Mouse (Mus musculus) forebrain, embryonic 11.5 days (tissue): ENCODE data around the gene Nfatc2. TPM values are rescaled to one million over a fixed set of nuclear protein-coding genes. Genes with fewer than 3 reads are reported as not detected.

Source experiments
- ATAC-seq: fragments of 200-750 bp; cut with Nextera tagmentation; replicated peaks from 2 replicates; pipeline ENCODE4 v1.8.0; 2017; ENCODE audit warnings: moderate TSS enrichment; ENCODE audit not compliant: low FRiP score
- DNase-seq: peaks from one replicate; pipeline ENCODE4 v3.0.0-alpha.2; 2017; ENCODE audit warnings: low spot score
- H3K27ac ChIP-seq: fragments of 300-500 bp; sonication (generic); 2 replicates; pipeline ENCODE4 v1.5.1; 2014; ENCODE audit warnings: low read depth, low read length
- H3K27me3 ChIP-seq: fragments of 300-500 bp; sonication (generic); 2 replicates; pipeline ENCODE4 v1.6.1; 2014; ENCODE audit warnings: mild to moderate bottlenecking, low read length, mixed read lengths; ENCODE audit not compliant: control insufficient read depth, insufficient read depth
- H3K36me3 ChIP-seq: fragments of 300-500 bp; sonication (generic); 2 replicates; pipeline ENCODE4 v1.6.1; 2014; ENCODE audit warnings: mild to moderate bottlenecking, low read length, moderate library complexity, mixed read lengths; ENCODE audit not compliant: control insufficient read depth, insufficient read depth
- H3K4me1 ChIP-seq: fragments of 300-500 bp; sonication (generic); replicated peaks from 2 replicates; pipeline ENCODE4 v1.6.1; 2014; ENCODE audit warnings: low read length, mixed read lengths; ENCODE audit not compliant: control insufficient read depth, insufficient read depth
- H3K4me2 ChIP-seq: fragments of 300-500 bp; sonication (generic); 2 replicates; pipeline ENCODE4 v1.6.1; 2014; ENCODE audit warnings: low read depth, mild to moderate bottlenecking, low read length, moderate library complexity, mixed read lengths; ENCODE audit not compliant: severe bottlenecking
- H3K4me3 ChIP-seq: fragments of 300-500 bp; sonication (generic); 2 replicates; pipeline ENCODE4 v1.5.1; 2014; ENCODE audit warnings: low read depth, low read length
- H3K9ac ChIP-seq: fragments of 300-500 bp; sonication (generic); 2 replicates; pipeline ENCODE4 v1.6.1; 2014; ENCODE audit warnings: low read length
- H3K9me3 ChIP-seq: fragments of 300-500 bp; sonication (generic); 2 replicates; pipeline ENCODE4 v1.6.1; 2016; ENCODE audit warnings: low read length, mixed read lengths; ENCODE audit not compliant: control insufficient read depth
- WGBS: fragments of 180-500 bp; shearing (Covaris S2); extraction: QIAGEN DNeasy Blood & Tissue Kit; methylation state at CpG from one replicate; pipeline ENCODE4 v1.1.7; 2014; 5-methylcytosine and 5-hydroxymethylcytosine counted together
- polyA plus RNA-seq: library from polyadenylated mRNA; unstranded; fragments of >200 nt; fragmentation: Nextera tagmentation; extraction: Ambion mirVana; gene quantifications from 2 replicates; pipeline ENCODE4 v1.2.1, GENCODE M21; 2014

Nfatc2 gene
- polyA plus RNA-seq, 1 experiment from 2014 or later, result 0.55 TPM

DNA sequence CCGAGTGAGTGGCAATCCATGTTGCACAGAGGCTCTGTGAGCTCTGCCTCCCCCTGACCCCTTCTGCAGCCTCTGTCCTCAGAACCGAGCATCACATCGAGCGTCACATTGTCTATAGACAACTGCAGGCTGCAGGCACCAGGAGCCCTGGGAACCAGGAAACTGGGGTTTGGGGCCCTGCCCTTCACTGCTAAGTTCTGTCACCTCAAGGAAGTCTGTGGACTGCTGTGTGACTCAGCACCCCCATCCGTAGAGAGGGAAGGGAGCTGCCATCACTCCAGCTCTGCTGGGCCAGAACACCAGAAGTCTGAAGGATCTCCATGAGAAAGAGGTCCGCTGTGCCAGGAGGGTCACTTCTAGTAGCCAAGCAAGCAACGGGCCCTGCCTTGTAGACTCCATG lies 84.7 kb downstream of the Nfatc2 start:
- H3K4me3 ChIP-seq, result no peak overlapping the region
- H3K27me3 ChIP-seq, result no peaks in the 10 kb centered on the region
- no peak overlapping the region for H3K9ac ChIP-seq
- H3K36me3 ChIP-seq, result no peaks in the 10 kb centered on the region
- no peaks in the 10 kb centered on the region for H3K9me3 ChIP-seq
- H3K27ac ChIP-seq, result no peak overlapping the region
- WGBS, result 80% methylated on average over 7 of the region's 7 CpGs
- DNase-seq, result no peak
- no peak for ATAC-seq
- no peak overlapping the region for H3K4me2 ChIP-seq
- no peaks in the 10 kb centered on the region for H3K4me1 ChIP-seq

- DNase-seq, result no peak
- Histone ChIP-seq H3K4me1 (no peaks in the 10 kb centered on the region), H3K27me3 (no peaks in the 10 kb centered on the region), H3K4me3 (no peak overlapping the region), H3K4me2 (no peak overlapping the region), H3K9ac (no peak overlapping the region), H3K9me3 (no peaks in the 10 kb centered on the region), H3K36me3 (no peaks in the 10 kb centered on the region), H3K27ac (no peak overlapping the region)
- ATAC-seq, result no peak
- 80% methylated on average over 4 of the region's 4 CpGs for WGBS
These were observed 86.0 kb downstream of the Nfatc2 start for GRCm38 (mm10) chr2:168515466-168515865.

DNA sequence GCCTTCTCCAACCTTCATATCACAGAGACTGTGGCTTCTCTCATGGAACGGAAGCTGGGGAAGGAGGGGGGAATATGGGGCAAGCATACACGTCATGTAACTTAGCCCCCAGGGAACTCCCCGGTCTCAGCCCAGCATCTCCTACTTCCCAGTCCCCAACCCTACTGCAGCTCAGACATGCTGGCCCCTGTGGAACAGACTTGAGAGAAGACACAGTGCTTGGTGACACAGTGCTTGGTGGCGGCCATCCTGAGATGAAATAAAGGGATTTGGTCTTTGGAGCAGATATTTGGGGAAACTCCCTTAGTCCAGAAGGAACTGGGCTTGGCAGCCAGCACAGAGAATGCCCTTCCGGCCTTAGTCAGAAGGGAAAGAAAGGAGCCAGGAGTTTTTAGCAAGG lies 87.3 kb downstream of the Nfatc2 start:
- H3K27ac ChIP-seq, result no peak overlapping the region
- no peaks in the 10 kb centered on the region for H3K36me3 ChIP-seq
- DNase-seq (no peak), ATAC-seq (no peak)
- no peaks in the 10 kb centered on the region for H3K27me3 ChIP-seq
- no peaks in the 10 kb centered on the region for H3K4me1 ChIP-seq
- H3K4me2 ChIP-seq, result no peak overlapping the region
- H3K9me3 ChIP-seq, result no peaks in the 10 kb centered on the region
- 86% methylated on average over 5 of the region's 5 CpGs for WGBS
- H3K4me3 ChIP-seq, result no peak overlapping the region
- H3K9ac ChIP-seq, result no peak overlapping the region

GRCm38 (mm10) chr2:168511529-168511928 lies 89.9 kb downstream of the Nfatc2 start:
- Histone ChIP-seq H3K4me2 (no peak overlapping the region), H3K4me3 (no peak overlapping the region), H3K27me3 (no peaks in the 10 kb centered on the region), H3K4me1 (no peaks in the 10 kb centered on the region), H3K9ac (no peak overlapping the region), H3K36me3 (no peaks in the 10 kb centered on the region), H3K27ac (no peak overlapping the region), H3K9me3 (no peaks in the 10 kb centered on the region)
- ATAC-seq, result no peak
- DNase-seq, result no peak

DNA sequence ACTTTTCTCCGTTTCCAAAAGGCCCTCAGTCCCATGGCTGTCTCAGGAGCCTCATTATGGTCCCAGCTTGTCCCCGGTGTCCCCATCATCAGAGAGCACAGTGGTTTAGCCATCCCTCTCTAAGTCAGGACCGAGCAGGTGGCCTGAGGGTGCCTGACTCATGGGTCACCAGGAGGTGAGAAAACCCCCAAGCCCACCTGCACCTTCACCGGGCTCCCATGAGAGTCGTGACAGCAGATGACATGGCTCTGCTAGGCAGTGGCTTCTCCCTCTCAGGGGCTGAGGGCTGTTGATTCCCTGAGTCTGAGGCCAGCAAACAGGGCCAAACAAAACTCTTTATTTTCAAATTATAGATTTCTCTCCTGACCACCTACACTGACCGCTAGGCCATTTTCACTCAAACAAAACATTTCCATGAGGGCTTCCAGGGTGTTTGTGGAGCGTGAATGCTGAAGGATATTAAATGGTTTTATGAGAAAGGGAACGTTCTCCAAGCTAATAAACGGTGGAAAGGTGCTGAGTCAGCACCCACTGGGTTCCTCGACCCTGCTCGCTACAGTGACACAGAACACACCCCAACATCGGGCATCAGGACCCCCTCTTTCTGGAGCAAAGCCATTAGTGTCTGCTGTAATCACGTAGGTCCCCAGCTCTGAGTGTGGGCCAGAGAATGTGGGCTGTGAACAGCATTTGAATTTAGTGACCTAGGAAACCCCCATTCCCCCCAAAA lies 92.8 kb downstream of the Nfatc2 start:
- DNase-seq, result no peak
- Histone ChIP-seq H3K27ac (no peak overlapping the region), H3K4me3 (no peak overlapping the region), H3K9me3 (no peaks in the 10 kb centered on the region), H3K27me3 (no peaks in the 10 kb centered on the region), H3K4me2 (no peak overlapping the region), H3K36me3 (no peaks in the 10 kb centered on the region), H3K9ac (no peak overlapping the region), H3K4me1 (no peaks in the 10 kb centered on the region)
- WGBS, result 89% methylated on average over 13 of the region's 13 CpGs
- ATAC-seq, result no peak

GRCm38 (mm10) chr2:168504431-168505182 lies 96.8 kb downstream of the Nfatc2 start:
- DNase-seq, result no peak
- Histone ChIP-seq H3K4me1 (no peaks in the 10 kb centered on the region), H3K9ac (no peak overlapping the region), H3K27me3 (no peaks in the 10 kb centered on the region), H3K9me3 (no peaks in the 10 kb centered on the region), H3K4me2 (no peak overlapping the region), H3K4me3 (no peak overlapping the region), H3K36me3 (no peaks in the 10 kb centered on the region), H3K27ac (no peak overlapping the region)
- no peak for ATAC-seq
- 91% methylated on average over 27 of the region's 27 CpGs for WGBS

- Histone ChIP-seq H3K9ac (no peak overlapping the region), H3K4me3 (no peak overlapping the region), H3K27ac (no peak overlapping the region), H3K27me3 (no peaks in the 10 kb centered on the region), H3K36me3 (no peaks in the 10 kb centered on the region), H3K4me1 (no peaks in the 10 kb centered on the region), H3K4me2 (no peak overlapping the region), H3K9me3 (no peaks in the 10 kb centered on the region)
- no peak for DNase-seq
- 80% methylated on average over 6 of the region's 6 CpGs for WGBS
- ATAC-seq, result no peak
These were observed 97.7 kb downstream of the Nfatc2 start for GRCm38 (mm10) chr2:168503735-168504134.

GRCm38 (mm10) chr2:168500750-168501149 lies 100.7 kb downstream of the Nfatc2 start:
- H3K4me1 ChIP-seq, result no peaks in the 10 kb centered on the region
- 87% methylated on average over 6 of the region's 6 CpGs for WGBS
- no peak overlapping the region for H3K27ac ChIP-seq
- no peak overlapping the region for H3K4me2 ChIP-seq
- no peak overlapping the region for H3K9ac ChIP-seq
- no peaks in the 10 kb centered on the region for H3K27me3 ChIP-seq
- DNase-seq (no peak), ATAC-seq (no peak)
- no peaks in the 10 kb centered on the region for H3K9me3 ChIP-seq
- no peak overlapping the region for H3K4me3 ChIP-seq
- H3K36me3 ChIP-seq, result no peaks in the 10 kb centered on the region

DNA sequence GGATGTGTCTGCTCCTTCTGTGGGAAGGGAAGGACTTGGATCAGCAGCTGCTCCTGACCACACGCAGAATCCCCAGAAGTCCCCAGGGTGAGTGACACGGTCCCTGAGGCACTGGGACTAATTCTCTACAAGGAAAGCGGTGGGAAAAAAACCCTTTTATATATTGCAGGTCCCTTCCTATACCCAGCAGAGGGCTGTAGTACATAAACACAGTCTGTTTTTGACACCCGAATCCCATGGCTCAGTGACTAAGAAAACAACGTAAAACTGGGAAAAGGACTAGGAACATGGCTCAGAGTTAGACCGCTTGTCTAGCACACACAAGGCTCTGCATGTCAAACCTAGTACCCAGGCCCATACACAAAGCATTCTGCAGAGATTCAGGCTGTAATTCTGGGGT lies 101.2 kb downstream of the Nfatc2 start:
- no peak for DNase-seq
- no peak overlapping the region for H3K4me3 ChIP-seq
- no peaks in the 10 kb centered on the region for H3K36me3 ChIP-seq
- no peaks in the 10 kb centered on the region for H3K4me1 ChIP-seq
- no peak overlapping the region for H3K4me2 ChIP-seq
- no peaks in the 10 kb centered on the region for H3K9me3 ChIP-seq
- no peaks in the 10 kb centered on the region for H3K27me3 ChIP-seq
- no peak overlapping the region for H3K9ac ChIP-seq
- no peak overlapping the region for H3K27ac ChIP-seq
- WGBS, result 81% methylated on average over 6 of the region's 6 CpGs
- ATAC-seq, result no peak
